Mouse (Mus musculus) layer of hippocampus, adult 18-20 months (tissue): ENCODE results near the gene Myo18b. TPM values are rescaled to one million over a fixed set of nuclear protein-coding genes. Genes with fewer than 3 reads are reported as not detected.
A peak's percentile ranks its signal among the peaks of the same experiment; 100 is the strongest.

Experiments
- DNase-seq, 2 experiments: peaks; one replicate each; pipeline ENCODE4 v3.0.0; 2022; ENCODE audit warnings: low spot score in 2 of 2
- total RNA-seq, 2 experiments: library from RNA; stranded (reverse); gene quantifications; 2 replicates each; pipeline ENCODE4 v1.2.3; 2021

Myo18b gene
- total RNA-seq, 2 experiments from 2014 or later: 1.1 to 1.3 TPM

DNA sequence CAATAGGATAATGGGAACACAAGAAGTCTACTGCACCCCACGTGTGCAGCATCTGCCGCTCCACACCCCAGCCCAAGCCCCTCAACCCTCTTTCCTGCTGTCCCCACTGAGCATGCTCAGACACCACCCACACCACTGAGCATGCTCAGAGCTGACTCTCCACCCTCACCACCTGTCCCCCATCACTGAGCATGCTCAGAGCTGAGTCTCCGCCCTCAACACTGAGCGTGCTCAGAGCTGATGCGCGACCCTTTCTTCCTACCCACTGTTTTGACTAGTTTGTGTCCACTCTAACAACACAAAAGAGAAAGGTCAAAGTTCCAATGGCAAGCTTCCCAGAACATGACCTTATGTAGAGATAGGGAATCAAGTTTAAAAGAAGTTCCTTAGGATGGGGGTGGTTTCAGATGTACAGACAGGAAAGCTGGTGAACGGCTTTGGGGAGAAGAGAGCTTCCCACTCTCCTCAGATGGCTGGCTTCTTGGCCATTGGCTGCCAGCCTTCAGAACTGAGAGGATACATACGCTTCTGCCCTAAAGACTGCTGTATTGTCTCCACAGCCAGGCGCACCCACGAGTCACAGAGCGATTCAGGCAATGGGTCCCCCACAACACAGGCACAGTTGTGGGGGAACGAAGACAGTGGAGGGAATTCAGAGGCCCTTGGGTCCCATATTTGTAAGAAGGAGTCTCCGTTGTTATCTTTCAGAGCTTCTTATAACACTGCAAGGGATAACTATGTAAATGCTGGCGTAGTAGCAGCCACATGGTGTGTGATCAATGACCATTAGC, 209.7 kb downstream of the Myo18b start:
- no peak for DNase-seq

DNA sequence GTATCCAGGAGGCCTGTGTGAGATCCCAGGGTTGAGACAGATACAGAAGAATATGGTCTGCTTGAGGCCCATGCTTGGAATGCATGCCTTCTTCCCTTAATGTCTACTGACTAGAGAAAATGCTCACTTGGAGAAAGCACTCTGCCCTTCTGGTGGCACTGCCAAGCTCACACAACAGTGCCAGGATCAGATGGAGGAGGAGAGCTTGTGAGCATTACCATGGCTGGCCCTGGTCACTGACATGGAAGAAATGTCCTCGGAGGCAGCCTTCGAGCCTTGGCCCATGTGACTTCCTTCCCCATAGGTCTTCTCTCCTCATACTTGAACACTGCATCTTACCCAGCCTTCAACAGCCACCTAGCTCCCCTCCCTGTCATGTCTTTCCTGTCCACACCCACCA, 216.9 kb downstream of the Myo18b start:
- no peak for DNase-seq

DNA sequence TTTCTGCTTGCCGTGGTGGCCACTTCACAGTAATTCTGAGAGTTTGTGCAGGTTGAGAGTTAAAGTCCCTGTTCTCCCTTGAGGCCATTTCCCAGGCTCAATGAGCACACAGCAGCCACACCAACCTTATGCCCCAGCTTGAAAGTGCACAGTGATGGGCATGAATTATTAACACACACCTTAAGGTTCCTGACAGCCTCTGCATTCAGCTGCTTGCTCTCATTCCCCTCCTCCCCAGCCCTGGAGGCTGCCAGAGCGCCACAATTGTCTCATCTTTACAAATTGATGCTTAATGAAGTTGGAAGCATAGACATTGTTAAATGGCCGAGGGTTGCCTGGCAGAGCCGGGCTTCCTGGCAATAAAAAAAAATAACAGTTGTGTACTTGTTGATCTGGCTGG, 218.0 kb downstream of the Myo18b start:
- no peak for DNase-seq

GRCm38 (mm10) chr5:112674806-112675205, 221.4 kb downstream of the Myo18b start:
- no peak for DNase-seq

DNA sequence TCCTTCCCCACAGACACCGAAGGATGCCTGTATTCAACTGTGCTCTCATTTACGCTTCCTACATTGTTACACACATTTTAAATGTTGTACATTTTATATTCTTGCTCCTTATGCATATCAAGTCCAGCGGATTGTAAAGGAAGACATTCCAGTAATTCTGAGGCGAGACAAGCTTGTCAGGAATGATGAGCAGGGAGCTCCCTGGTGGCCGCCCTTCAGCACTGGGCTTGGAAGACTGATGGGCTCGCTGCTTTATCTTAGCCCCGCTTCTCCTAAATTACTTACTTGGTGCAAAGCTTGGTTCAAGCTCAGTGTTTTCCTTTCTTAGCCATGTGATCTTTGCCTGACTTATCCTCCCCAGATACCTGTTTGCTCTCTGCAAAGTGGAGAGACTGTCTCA, 223.7 kb downstream of the Myo18b start:
- DNase-seq: no peak

DNA sequence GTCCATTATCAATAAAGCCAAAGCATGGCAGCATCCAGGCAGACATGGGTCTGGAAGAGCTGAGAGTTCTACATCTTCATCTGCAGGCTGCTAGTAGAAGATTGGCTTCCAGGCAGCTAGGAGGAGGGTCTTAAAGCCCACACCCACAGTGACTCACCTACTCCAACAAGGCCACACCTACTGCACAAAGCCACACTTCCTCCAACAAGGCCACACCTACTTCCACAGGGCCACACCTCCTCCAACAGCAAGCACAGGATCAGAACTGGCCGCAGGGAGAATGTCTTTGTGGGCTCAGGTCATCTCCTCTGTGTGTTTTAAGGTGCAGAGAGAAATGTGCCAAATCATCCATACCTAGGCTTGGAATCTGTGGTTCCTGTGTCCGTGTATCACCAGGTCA, 224.2 kb downstream of the Myo18b start:
- DNase-seq: no peak

DNA sequence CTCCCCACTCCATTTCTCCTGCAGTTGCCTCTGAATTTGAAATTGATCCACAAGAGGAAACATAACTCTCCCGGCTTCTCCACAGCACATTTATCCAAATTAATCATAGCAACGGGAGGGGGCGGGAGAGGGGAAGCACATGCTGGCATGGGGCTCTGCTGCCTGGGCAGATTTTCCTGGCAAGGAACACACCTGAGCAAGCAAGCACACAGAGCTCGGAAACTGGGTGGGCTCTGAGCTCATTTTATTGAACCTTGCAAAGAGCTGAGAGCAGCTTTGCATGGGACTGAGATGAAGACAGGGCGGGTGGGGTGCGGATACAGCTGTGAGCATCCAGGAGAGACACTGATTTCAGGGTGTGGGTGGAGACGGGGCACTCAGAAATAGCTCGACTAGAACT, 229.0 kb downstream of the Myo18b start:
- DNase-seq: peak; percentile 51 to 70

- peak in 1 of 2 experiments; percentile 66 for DNase-seq
Measured at GRCm38 (mm10) chr5:112665661-112666060, 230.5 kb downstream of the Myo18b start.

- no peak for DNase-seq
Measured at GRCm38 (mm10) chr5:112663701-112664100, 232.5 kb downstream of the Myo18b start.

GRCm38 (mm10) chr5:112660924-112661431, 235.2 kb downstream of the Myo18b start:
- DNase-seq: no peak

- no peak for DNase-seq
Measured at GRCm38 (mm10) chr5:112659295-112659694, 236.9 kb downstream of the Myo18b start.

- DNase-seq: no peak
Measured at GRCm38 (mm10) chr5:112656811-112657210, 239.4 kb downstream of the Myo18b start.

- no peak for DNase-seq
Measured at GRCm38 (mm10) chr5:112655986-112656541, 240.1 kb downstream of the Myo18b start.

- DNase-seq: no peak
Measured at GRCm38 (mm10) chr5:112655529-112655928, 240.6 kb downstream of the Myo18b start.

DNA sequence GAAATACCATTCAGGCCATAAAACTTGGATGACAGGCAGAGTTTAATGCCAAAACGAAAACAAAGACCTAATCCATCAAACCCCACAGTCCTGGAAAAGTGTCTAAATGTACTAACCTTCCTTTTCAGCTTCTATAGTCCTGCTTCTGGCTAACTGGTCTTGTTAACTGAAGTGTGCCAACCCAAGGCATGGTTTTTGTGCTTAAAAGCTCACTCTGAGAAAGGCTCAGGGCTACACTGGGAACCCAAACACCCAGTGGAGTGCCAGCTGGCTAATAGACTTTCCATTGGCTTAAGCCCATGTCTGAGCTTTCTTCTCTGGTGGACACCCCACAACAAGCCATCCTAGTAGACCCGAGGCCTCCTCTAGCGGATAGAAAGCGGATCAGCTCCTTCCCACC, 244.1 kb downstream of the Myo18b start:
- DNase-seq: peak in 1 of 2 experiments; percentile 37

- peak in 1 of 2 experiments; percentile 69 for DNase-seq
Measured at GRCm38 (mm10) chr5:112649164-112649702, 246.9 kb downstream of the Myo18b start.

DNA sequence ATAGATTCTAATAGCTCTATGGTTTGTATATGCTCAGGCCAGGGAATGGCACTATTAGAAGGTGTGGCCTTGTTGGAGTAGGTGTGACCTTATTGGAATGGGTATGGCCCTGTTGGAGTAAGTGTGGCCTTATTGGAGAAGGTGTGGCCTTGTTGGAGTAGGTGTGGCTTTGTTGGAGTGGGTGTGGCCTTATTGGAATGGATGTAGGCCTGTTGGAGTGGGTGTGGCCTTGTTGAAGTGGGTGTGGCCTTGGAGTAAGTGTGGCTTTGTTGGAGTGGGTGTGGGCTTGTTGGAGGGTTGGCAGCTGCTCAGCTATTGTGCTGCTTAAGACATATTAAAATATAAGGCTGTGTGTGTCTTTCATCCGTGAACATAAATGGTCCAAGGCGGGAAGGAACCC, 249.3 kb downstream of the Myo18b start:
- DNase-seq: no peak

DNA sequence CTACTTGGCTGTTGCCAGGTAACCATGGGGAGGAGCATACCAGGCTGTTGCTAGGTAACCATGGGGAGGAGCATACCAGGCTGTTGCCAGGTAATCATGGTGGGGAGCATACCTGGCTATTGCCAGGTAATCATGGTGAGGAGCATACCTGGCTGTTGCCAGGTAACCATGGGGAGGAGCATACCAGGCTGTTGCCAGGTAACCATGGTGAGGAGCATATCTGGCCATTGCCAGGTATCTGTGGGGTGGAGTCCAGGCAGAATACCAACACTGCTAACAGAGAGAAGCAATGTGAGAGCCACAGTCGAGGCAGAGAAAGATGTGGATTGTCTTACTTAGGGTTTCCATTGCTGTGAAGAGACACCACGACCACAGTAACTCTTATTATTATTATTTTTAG, 250.6 kb downstream of the Myo18b start:
- no peak for DNase-seq

DNA sequence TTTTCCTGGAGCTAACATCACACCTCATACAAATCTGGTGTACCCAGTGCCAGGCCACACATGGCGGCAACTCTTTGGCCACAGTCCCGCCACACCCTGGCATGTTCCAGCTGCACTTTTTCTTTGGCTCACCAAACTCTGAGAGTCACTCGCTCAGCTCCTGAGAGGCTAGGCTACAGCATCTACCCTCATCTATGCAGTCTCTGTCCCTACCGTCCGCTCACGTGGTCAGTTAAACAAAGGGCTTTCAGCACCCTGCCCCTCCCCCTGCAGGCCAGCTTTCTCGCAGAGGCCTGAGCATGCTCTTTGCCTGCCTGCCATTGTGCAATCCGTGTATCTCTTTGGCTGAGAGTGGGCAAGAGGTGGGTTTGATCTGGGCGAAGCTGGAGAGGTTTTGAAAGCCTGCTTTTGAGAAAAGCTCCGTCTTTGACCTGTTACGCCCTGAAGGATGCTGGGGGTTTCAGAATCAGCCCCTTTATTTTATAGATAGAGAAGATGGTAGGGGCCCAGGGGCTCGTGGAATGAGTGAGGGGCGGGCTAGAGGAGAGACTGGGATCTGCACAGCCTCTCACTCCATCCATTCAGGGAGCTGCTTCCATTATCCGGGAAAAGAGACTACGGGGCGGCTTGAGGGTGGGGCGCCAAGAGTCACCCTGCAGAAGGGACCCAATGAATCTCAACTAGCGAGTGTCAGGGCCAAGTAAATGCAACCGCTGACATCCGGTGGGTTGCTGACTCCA, 252.5 kb downstream of the Myo18b start:
- DNase-seq: peak in 1 of 2 experiments; percentile 67

DNA sequence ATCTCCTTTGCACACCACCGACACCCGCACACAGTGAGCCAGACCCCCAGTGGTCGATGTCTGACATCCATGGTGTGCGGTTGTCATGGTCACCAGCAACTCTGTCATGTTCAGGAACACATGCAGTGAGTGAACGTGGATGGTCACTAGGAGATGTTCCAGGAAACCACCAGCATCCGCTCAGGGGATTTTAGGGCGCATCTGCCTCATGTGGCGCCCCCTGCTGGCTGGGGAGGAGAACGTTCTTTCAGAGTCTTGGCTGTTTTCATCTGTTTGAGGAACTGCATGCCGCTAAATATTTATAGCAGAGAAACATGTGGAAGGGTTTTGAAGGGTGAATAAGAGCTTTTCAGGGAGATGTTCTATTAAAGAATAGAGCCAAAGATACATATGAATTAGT, 253.4 kb downstream of the Myo18b start:
- no peak for DNase-seq

GRCm38 (mm10) chr5:112641770-112642169, 254.4 kb downstream of the Myo18b start:
- DNase-seq: no peak

GRCm38 (mm10) chr5:112641131-112641530, 255.0 kb downstream of the Myo18b start:
- no peak for DNase-seq
